Mouse (Mus musculus): ENCODE measurements at regions not wholly inside any gene's neighbourhood (a gene's known extent, or its start where the extent isn't known, plus 50 kb on each side); places are given as distances from the start of the nearest gene placed in this dataset.
A peak's percentile ranks its signal among the peaks of the same experiment; 100 is the strongest.

DNA sequence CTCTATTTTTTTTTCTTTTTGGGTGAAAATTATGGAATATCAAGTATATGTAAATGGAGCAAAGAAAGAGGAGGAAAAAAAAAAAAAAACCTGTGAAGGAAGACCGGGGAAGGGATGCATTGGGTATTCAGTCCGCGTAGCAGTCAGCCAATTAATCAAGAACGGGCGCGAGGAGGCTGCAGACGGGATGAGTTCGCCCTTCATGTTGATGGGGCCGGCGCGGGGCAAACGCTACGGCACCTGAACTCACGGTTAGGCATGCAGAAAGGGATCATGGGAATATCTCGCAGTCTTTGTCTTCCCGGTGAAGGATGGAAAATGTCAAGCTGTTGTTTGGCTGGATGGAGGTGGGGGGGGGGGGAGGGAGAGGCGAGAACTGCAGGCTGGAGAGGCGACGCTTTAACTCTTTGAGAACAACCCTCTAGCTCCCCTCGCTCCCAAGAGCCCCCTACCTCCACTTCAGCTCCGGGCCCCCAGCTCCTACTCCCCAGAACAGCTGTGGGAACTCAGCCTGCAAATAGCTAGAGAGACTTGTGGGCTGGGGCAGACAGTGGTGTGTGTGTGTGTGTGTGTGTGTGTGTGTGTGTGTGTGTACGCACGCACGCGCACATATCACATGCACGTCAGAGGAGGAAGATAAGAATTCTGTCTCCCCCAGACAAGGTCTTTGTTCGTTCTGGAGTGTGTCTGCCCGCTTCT is 210.7 kb downstream of the Gm26897 start:
- no peak for DNase-seq (ENCODE audit: low read depth, low spot score)

DNA sequence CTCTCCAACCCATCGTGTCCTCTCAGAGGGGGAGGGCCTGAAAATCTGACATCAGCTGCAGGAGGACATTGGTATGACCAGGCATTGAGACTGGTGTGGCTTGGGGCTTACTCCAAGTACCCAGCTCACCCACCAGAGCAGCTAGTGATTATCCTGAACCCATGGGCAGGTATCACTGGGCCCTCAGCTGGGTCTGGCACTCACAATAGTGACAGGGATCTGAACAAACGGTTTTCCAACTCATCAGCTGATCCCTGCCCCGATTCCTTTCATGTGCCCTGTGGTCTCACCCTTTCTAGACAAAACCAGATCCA is 211.2 kb downstream of the Gm26897 start:
- no peak for DNase-seq (ENCODE audit: low read depth, low spot score)

DNA sequence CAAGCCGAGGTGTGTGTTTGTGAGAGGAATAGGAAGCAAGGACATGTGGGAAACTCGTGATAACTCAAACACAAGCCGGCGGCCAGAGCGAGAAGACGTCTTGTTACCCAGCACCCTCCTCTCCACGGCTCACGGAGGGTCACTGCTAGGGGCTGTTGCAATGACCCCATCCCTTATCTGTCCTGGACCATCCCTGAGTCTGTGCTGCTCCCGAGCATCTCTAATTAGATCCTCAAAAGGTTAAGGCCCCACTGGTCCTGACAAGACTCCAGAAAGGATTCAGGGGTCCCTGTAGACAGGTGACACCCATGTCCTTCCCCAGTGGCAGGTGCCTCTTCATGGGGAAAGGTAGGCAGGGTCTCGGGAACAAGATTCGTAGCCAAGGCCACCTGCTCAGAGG is 212.6 kb downstream of the Gm26897 start:
- DNase-seq (ENCODE audit: low read depth, low spot score): no peak

DNA sequence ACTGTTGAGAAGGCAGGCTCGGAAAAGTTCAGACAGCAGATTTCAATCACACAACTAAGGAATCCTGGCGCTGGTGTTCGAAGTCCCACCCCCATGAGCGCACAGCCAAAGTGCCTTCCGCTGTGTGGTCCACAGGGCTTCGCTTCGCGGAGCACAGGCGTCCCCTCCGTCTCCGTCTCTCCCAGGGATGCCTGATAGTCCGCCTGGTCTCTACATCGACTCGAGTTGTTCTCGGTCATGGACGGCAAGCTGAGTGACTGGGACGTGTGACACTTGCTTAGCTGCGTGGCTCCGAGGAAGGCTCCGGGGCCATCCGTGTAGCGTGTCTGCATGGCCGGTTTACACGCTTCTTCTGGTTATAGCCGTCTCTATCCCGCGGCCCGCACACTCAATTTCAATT is 224.0 kb downstream of the Gm26897 start:
- DNase-seq (ENCODE audit: low read depth, low spot score): no peak

DNA sequence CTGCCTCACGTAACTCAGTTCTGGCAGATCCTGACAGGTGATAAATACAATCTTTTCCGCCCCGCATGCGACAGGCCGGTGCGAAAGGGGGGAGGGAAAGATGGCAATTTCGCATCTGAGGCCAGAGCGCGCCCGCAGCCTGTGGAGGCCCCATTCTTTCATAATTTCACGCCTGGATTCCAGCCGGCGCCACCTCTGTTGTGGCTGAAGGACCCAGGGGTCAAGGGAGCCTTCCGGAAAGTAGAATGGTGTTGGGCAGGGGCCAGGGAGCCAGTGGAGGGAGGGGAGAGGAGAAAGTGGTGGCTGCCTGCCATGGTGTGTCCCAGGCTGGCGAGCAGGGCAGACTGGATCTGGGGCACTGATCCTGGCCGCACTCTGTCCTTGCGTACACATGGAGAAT is 224.5 kb downstream of the Gm26897 start:
- DNase-seq (ENCODE audit: low read depth, low spot score): no peak

DNA sequence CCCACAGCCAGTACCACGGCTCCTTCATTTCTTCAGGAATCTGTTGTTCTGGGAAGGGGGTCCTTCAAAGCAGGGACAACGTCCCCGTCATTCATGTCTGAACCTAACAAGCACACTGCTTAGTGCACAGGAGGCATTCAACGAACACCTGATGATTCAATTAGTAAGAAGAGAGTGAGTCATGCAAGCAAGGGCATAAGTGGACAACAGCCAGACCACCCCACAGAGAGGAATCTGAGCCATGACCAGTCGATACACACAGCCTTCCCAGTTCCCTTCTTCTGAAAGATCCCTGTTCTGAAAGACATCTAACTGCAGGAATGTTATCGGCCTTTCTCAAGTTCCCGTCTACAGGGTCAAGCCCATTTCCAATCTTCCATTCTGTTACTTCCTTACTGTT is 231.6 kb downstream of the Gm26897 start:
- DNase-seq (ENCODE audit: low read depth, low spot score): no peak

- DNase-seq (ENCODE audit: low read depth, low spot score): no peak
These were observed 234.4 kb downstream of the Gm26897 start for GRCm38 (mm10) chr5:111968121-111968520.

DNA sequence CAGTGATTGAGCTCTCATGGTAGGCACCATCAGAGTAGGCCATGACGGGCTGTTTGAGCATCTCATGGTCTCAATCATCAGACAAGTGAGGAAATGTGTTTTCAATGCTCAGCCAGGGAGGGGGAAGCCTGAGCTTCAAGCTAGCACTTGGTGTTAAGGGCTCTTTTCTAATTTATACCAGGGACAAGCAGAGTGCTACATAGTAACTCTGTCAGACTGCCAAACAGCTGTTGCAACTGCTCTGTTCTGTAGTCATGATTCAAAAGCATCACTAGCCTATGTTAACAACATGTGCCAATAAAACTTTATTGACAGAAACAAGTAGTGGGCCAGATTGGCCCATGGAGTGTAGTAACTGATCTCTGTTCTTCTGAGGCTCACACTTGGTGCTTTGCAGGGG is 235.0 kb downstream of the Gm26897 start:
- no peak for DNase-seq (ENCODE audit: low read depth, low spot score)

DNA sequence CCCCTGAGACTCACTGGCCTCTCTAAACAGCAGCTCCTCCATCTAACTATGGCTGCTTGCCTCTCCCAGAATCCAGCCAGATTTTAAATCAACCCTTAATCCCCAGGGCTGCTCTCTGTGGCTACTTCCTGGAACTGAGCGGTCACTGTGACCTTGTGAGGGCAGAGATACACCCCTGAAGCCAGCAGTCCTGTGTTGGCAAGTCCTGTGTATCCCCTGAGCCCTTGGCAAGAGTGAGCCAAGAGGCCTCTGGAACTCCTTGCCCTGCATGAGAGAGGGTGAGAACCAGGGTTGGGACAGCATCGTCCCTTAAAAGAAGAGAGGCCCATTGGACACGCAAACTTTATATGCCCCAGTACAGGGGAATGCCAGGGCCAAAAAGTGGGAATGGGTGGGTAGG is 237.5 kb downstream of the Gm26897 start:
- no peak for DNase-seq (ENCODE audit: low read depth, low spot score)

- DNase-seq (ENCODE audit: low read depth, low spot score): no peak
These were observed 238.2 kb downstream of the Gm26897 start for GRCm38 (mm10) chr5:111971952-111972351.

- no peak for DNase-seq (ENCODE audit: low read depth, low spot score)
These were observed 242.0 kb downstream of the Gm26897 start for GRCm38 (mm10) chr5:111975686-111976085.

DNA sequence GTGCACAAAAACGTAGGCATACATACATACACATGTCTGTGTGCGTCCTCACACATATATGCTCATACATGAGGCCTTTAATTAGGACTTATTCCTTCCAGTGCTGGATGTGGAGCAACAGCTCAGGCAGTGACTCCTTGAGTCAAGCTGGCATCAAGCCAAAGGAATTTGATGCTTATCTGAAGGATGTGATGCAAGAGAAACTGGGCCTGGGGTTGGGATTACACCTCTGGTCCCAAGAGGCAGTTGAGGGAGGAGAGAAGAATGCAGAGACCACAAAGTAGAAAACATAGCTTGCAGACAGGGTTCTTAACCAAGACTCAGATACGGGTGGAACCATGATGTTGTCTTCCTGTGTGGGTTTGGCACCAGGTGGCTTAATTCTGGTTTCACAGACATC is 245.9 kb downstream of the Gm26897 start:
- peak; percentile 74 for DNase-seq (ENCODE audit: low read depth, low spot score)

- DNase-seq (ENCODE audit: low read depth, low spot score): no peak
These were observed 248.4 kb downstream of the Gm26897 start for GRCm38 (mm10) chr5:111982106-111982505.

DNA sequence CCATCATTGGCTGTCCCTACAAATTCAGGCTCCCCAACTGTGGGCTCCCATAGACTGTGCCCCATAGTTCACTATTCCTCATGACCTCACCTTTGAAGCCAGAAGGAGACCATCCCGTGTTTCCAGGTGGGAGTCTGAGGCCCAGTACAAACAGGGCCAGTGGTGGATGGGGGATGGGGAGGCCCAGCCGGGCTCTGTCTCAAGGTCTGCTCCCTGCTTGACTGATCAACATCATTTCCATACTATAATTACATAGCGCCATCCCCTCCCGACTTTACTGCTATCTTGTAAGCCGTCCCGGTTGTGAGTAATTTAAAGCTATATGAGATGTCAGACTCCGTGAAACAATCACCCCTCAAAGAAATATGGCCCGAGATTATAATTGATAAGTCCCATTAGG is 252.3 kb downstream of the Gm26897 start:
- DNase-seq (ENCODE audit: low read depth, low spot score): no peak

DNA sequence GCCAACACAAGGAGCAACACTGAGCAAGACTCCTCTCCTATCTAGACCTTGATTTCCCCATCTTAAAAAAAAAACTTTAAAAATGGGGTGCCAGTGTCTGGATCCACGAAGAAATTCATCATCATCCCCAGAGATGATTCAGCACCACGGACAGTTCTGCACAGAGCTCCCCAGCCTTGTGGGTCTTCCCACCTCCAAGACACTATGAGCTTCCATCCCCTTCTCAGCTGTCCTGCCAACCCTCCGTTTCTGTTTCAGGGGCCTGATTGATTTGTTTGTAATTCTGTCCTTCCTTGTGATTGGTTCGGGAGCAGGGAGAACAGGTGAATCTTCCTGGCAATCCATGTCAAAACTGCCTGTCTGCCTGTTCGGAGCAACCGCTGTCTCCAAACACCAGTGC is 253.3 kb downstream of the Gm26897 start:
- DNase-seq (ENCODE audit: low read depth, low spot score): peak; percentile 23

DNA sequence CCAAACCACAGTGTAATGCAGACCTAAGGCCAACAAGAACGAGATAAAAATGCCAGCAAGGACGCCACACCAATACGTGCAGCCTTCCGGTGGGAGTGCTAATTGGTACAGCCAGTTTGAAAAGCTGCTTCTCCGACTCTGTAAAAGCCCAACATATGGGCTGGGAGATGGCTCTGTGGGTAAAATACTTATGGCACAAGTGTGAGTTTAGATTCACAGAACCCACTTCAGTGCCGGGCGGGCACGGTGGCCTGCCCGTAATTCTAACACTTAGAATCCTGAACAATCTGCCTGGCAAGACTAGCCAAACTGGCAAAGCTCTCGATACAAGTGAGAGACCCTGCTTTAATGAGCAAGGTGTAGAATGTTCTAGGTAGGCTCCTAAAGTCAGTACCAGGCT is 258.1 kb downstream of the Gm26897 start:
- DNase-seq (ENCODE audit: low read depth, low spot score): no peak

GRCm38 (mm10) chr5:111993221-111993620 is 259.1 kb downstream of the Cryba4 start:
- DNase-seq (ENCODE audit: low read depth, low spot score): no peak

DNA sequence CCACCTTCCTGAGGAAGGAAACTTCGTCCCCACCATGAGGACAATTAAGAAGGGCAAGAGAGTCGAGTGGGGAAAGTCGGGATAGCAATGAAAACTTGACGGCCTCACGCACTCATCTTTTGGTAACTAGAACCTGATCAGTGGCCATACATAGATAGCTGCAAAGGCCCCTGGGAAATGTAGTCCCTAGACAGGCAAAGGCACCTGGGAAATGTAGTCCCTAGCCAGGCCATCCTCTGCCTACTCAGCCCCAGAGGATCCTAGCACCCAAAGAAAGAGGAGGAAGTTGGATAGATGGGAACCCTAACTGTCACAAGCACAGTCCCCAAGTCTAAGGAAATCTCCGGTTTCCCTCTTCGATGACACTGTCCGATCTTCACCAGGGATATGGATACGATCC is 258.4 kb downstream of the Cryba4 start:
- DNase-seq (ENCODE audit: low read depth, low spot score): no peak

GRCm38 (mm10) chr5:111996806-111997205 is 255.5 kb downstream of the Cryba4 start:
- DNase-seq (ENCODE audit: low read depth, low spot score): no peak

DNA sequence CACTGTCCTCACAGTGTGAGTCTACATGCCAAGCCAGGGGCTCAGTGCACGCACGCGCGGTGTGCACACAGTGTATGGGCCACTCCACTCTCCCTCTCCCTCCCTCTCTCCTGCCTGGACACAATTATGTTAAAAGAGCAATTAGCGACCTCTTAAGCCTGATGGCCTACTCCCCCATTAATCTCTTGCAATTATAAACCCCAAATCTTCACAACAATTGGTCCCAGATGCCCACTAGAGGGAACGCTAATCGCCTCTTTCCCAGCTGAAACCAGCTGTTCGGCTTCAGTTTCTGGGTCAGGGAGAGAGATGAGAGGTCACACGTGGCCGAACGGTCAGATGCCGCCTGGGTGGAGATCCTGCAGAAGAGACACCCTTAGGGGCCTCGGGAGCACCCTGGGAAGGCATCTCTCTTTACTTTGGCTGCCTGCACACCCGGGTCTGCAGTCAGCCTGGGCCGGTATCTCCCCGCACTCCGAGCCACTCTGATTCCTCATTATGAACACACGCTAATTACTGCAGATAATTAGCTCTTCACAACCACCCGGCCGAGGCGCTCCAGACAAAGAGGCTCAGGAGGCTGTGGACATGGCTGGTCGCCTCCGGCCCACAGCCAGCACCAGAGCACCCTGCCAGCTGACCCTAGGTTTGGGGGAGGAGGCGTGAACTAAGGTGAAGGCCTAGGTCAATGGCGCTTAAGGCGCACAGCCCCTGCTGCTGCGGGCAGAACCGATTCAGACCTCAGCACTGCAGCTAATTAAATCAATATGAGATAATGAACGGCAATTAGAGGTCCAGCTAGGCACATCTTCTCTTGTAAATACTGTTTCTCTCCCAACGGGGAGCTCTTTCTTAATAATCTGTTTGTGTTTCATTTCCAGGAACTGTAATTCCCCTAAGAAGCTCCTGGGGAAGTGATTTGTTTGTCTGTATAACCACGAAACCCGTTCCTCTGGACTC is 250.3 kb downstream of the Cryba4 start:
- no peak for DNase-seq (ENCODE audit: low read depth, low spot score)

GRCm38 (mm10) chr5:112002856-112003660 is 249.3 kb downstream of the Cryba4 start:
- no peak for DNase-seq (ENCODE audit: low read depth, low spot score)

- no peak for DNase-seq (ENCODE audit: low read depth, low spot score)
These were observed 248.3 kb downstream of the Cryba4 start for GRCm38 (mm10) chr5:112004041-112004440.

All from 3T3-L1 (cell line).